Mouse (Mus musculus): Measurements from ENCODE around the gene Mrps18b. TPM values are rescaled to one million over a fixed set of nuclear protein-coding genes. Genes with fewer than 3 reads are reported as not detected.
A peak's percentile ranks its signal among the peaks of the same experiment; 100 is the strongest.

Mrps18b gene
- polyA plus RNA-seq, 1 experiment from 2014 or later: 65.3 TPM

GRCm38 (mm10) chr17:35864832-35865353 lies 51.3 kb downstream of the Mrps18b start:
- no peak for ATAC-seq (ENCODE audit: low read depth)
- Histone ChIP-seq H3K9ac (replicated peaks; ENCODE audit: low read depth, low read length) (peak overlapping the region; percentile 91), H3K4me2 (ENCODE audit: low read depth, low read length) (peak overlapping the region; percentile 94), H3K27ac (ENCODE audit: low read depth, low read length) (peak overlapping the region; percentile 96), H3K4me3 (ENCODE audit: low read depth, low read length) (peak overlapping the region; percentile 78), H3K9me3 (ENCODE audit: control insufficient read depth, low read length) (no peaks in the 10 kb centered on the region), H3K36me3 (ENCODE audit: control insufficient read depth, insufficient read depth, low read length) (no peaks in the 10 kb centered on the region), H3K27me3 (ENCODE audit: control insufficient read depth, insufficient read depth, low read length) (no peaks in the 10 kb centered on the region), H3K4me1 (ENCODE audit: control insufficient read depth, insufficient read depth, low read length) (peaks cover 27% of the 10 kb centered on the region)
- WGBS: 23% methylated on average over 10 of the region's 10 CpGs

GRCm38 (mm10) chr17:35861198-35861857 lies 54.9 kb downstream of the Mrps18b start, which contains the start of gene Nrm:
Gene Nrm (plus strand): TSS chr17:35861318.
- H3K36me3 ChIP-seq (ENCODE audit: control insufficient read depth, insufficient read depth, low read length): peaks cover 8% of the 10 kb centered on the region; the same call in 1 of the 2 replicates
- H3K9ac ChIP-seq (replicated peaks; ENCODE audit: low read depth, low read length): peak within 1 kb of the TSS; percentile 50
- H3K27me3 ChIP-seq (ENCODE audit: control insufficient read depth, insufficient read depth, low read length): no peaks in the 10 kb centered on the region
- H3K4me2 ChIP-seq (ENCODE audit: low read depth, low read length): peak within 1 kb of the TSS; percentile 68
- H3K4me3 ChIP-seq (ENCODE audit: low read depth, low read length): peak within 1 kb of the TSS; percentile 52
- peak within 1 kb of the TSS; percentile 89 for H3K27ac ChIP-seq (ENCODE audit: low read depth, low read length)
- WGBS: under 1% methylated on average over 47 of the region's 47 CpGs
- ATAC-seq (ENCODE audit: low read depth): peak; percentile 90
- no peaks in the 10 kb centered on the region for H3K9me3 ChIP-seq (ENCODE audit: control insufficient read depth, low read length)
- H3K4me1 ChIP-seq (ENCODE audit: control insufficient read depth, insufficient read depth, low read length): peaks cover 8% of the 10 kb centered on the region; the same call in 1 of the 2 replicates

GRCm38 (mm10) chr17:35860831-35861197 lies 55.4 kb downstream of the Mrps18b start:
- Histone ChIP-seq H3K9ac (replicated peaks; ENCODE audit: low read depth, low read length) (peak overlapping the region; percentile 50), H3K4me2 (ENCODE audit: low read depth, low read length) (peak overlapping the region; percentile 68), H3K36me3 (ENCODE audit: control insufficient read depth, insufficient read depth, low read length) (peaks cover 8% of the 10 kb centered on the region; the same call in 1 of the 2 replicates), H3K27ac (ENCODE audit: low read depth, low read length) (peak overlapping the region; percentile 89), H3K27me3 (ENCODE audit: control insufficient read depth, insufficient read depth, low read length) (no peaks in the 10 kb centered on the region), H3K9me3 (ENCODE audit: control insufficient read depth, low read length) (no peaks in the 10 kb centered on the region), H3K4me3 (ENCODE audit: low read depth, low read length) (peak overlapping the region; percentile 52), H3K4me1 (ENCODE audit: control insufficient read depth, insufficient read depth, low read length) (peaks cover 8% of the 10 kb centered on the region; the same call in 1 of the 2 replicates)
- 5% methylated on average over 12 of the region's 12 CpGs for WGBS
- no peak for ATAC-seq (ENCODE audit: low read depth)

MicroRNA genes within 50 kb of the gene (microRNA counts, 519-probe panel; counts per million panel counts)
- microRNA mmu-miR-1894-3p (not detected), microRNA mmu-miR-1894-5p (not detected), microRNA mmu-miR-877 (not detected)

Small RNA genes within 50 kb of the gene (microRNA-seq; reads per million reads assigned to microRNA genes)
- not detected for gene Gm28033
- gene Mir1894: not detected
- 83.4 reads per million, percentile 44 among the genes with 10 or more reads in this experiment for gene Mir877

Other genes starting within 250 kb of the Mrps18b start
- 10.7 and 11.7 TPM in 2 replicates for gene Vars2, start 248.8 kb downstream of the Mrps18b start, polyA plus RNA-seq (2014; fragmentation: Nextera tagmentation; extraction: Ambion mirVana)
- gene Gtf2h4, start 242.7 kb downstream of the Mrps18b start, polyA plus RNA-seq (2014; fragmentation: Nextera tagmentation; extraction: Ambion mirVana): 20.7 and 21.0 TPM in 2 replicates
- gene Ddr1, start 211.8 kb downstream of the Mrps18b start, polyA plus RNA-seq (2014; fragmentation: Nextera tagmentation; extraction: Ambion mirVana): 48.6 and 65.6 TPM in 2 replicates
- 4.2 and 6.9 TPM in 2 replicates for gene Ier3, start 94.7 kb downstream of the Mrps18b start, polyA plus RNA-seq (2014; fragmentation: Nextera tagmentation; extraction: Ambion mirVana)
- gene Flot1, start 93.2 kb downstream of the Mrps18b start, polyA plus RNA-seq (2014; fragmentation: Nextera tagmentation; extraction: Ambion mirVana): 100 and 121 TPM in 2 replicates
- gene Tubb5, start 78.1 kb downstream of the Mrps18b start, polyA plus RNA-seq (2014; fragmentation: Nextera tagmentation; extraction: Ambion mirVana): 1,611 and 1,626 TPM in 2 replicates
- gene Mdc1, start 74.9 kb downstream of the Mrps18b start, polyA plus RNA-seq (2014; fragmentation: Nextera tagmentation; extraction: Ambion mirVana): 6.0 and 8.5 TPM in 2 replicates
- gene Nrm, start 55.1 kb downstream of the Mrps18b start, polyA plus RNA-seq (2014; fragmentation: Nextera tagmentation; extraction: Ambion mirVana): 15.7 and 16.9 TPM in 2 replicates
- gene Ppp1r18, start 50.8 kb downstream of the Mrps18b start, polyA plus RNA-seq (2014; fragmentation: Nextera tagmentation; extraction: Ambion mirVana): 18.0 and 27.3 TPM in 2 replicates
- gene Dhx16, start 36.6 kb downstream of the Mrps18b start, polyA plus RNA-seq (2014; fragmentation: Nextera tagmentation; extraction: Ambion mirVana): 22.4 and 37.5 TPM in 2 replicates
- 57.9 and 74.2 TPM in 2 replicates for gene 2310061I04Rik, start 19.0 kb downstream of the Mrps18b start, polyA plus RNA-seq (2014; fragmentation: Nextera tagmentation; extraction: Ambion mirVana)
- 448 and 481 TPM in 2 replicates for gene Atat1, start 6.3 kb downstream of the Mrps18b start, polyA plus RNA-seq (2014; fragmentation: Nextera tagmentation; extraction: Ambion mirVana)
- gene Ppp1r10, start within 50 bp of the Mrps18b start, polyA plus RNA-seq (2014; fragmentation: Nextera tagmentation; extraction: Ambion mirVana): 31.9 and 39.0 TPM in 2 replicates
- 71.1 and 81.1 TPM in 2 replicates for gene Abcf1, start 53.4 kb upstream of the Mrps18b start, polyA plus RNA-seq (2014; fragmentation: Nextera tagmentation; extraction: Ambion mirVana)
- 45.9 and 50.3 TPM in 2 replicates for gene Gnl1, start 63.5 kb upstream of the Mrps18b start, polyA plus RNA-seq (2014; fragmentation: Nextera tagmentation; extraction: Ambion mirVana)
- 65.3 and 78.2 TPM in 2 replicates for gene Prr3, start 63.8 kb upstream of the Mrps18b start, polyA plus RNA-seq (2014; fragmentation: Nextera tagmentation; extraction: Ambion mirVana)
- gene H2-T24, start 104.2 kb upstream of the Mrps18b start, polyA plus RNA-seq (2014; fragmentation: Nextera tagmentation; extraction: Ambion mirVana): 11.0 and 12.7 TPM in 2 replicates
- 2.6 and 3.8 TPM in 2 replicates for gene H2-T23, start 116.5 kb upstream of the Mrps18b start, polyA plus RNA-seq (2014; fragmentation: Nextera tagmentation; extraction: Ambion mirVana)
- gene H2-T22, start 126.4 kb upstream of the Mrps18b start, polyA plus RNA-seq (2014; fragmentation: Nextera tagmentation; extraction: Ambion mirVana): 5.9 and 8.9 TPM in 2 replicates
- not detected in 2 replicates for gene Gm6034, start 126.6 kb upstream of the Mrps18b start, polyA plus RNA-seq (2014; fragmentation: Nextera tagmentation; extraction: Ambion mirVana)
- not detected in 2 replicates for gene Gm11127, start 142.0 kb upstream of the Mrps18b start, polyA plus RNA-seq (2014; fragmentation: Nextera tagmentation; extraction: Ambion mirVana)
- gene Gm19684, start 205.3 kb upstream of the Mrps18b start, polyA plus RNA-seq (2014; fragmentation: Nextera tagmentation; extraction: Ambion mirVana): not detected in 2 replicates
- not detected in 2 replicates for gene Gm7030, start 213.0 kb upstream of the Mrps18b start, polyA plus RNA-seq (2014; fragmentation: Nextera tagmentation; extraction: Ambion mirVana)